Mouse (Mus musculus): ENCODE results near the gene Aff3.
A peak's percentile ranks its signal among the peaks of the same experiment; 100 is the strongest.

The Aff3 gene

DNA sequence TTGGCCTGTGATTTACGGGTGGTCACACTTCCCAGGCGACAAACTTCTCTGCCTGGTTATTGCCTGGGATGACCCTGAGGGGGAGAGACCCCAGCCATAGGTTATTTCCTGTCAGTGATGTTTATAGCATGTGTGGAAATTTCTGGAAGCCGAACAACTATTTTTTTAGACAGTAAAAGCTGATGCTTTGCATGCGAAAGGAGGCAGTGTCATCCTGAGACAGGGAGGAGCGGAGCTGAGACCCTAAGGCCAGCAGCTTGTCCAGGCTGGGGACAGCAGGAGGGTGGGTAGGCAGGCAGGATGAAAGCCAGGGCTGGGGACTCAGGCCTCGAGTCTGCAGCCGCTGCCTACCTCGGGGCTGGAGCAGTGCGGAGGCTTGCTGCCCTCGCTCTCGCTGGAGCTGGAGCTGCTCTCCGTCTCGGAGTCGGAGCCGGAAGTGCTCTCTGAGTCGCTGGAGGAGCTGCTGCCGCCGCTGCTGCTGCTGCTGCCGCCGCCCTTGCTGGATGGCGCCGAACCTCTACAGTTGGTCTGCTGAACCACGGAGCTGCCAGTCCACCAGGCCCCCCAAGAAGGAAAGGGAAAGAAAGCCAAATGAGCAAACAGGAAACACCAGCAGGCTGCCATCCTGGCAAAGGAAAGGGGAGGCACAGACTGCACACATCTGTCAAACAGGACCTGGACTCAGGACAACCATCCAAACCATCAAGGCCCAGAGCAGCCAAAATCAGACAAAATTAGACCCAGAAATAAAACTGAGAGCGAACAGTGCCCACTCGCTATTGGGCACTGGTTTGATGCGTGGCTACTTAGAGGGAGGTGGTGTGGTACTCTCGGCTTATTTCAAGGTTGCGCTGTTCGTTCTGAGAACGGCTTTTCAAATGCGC is 446.6 kb downstream of the Aff3 start:
- DNase-seq, result peak; percentile 56

DNA sequence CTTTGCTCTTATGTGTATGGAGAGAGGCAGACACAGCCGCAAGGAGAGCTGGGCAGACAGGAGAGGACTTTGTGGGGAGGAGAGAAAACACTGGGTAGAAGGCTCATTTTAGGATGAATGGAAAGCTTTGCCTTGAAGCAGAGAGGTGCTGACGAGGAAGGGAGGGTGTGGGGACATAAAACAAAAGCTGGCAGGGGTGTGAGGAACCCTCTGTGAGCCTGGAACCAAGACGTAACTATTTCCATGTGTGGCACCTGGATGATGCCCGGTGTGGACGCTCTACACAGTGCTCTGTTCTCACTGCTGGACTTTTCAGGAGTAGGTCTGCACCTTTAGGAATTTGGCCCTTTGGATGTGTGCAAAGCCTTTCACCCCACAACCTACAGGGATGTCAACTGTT is 447.7 kb downstream of the Aff3 start:
- no peak for DNase-seq

DNA sequence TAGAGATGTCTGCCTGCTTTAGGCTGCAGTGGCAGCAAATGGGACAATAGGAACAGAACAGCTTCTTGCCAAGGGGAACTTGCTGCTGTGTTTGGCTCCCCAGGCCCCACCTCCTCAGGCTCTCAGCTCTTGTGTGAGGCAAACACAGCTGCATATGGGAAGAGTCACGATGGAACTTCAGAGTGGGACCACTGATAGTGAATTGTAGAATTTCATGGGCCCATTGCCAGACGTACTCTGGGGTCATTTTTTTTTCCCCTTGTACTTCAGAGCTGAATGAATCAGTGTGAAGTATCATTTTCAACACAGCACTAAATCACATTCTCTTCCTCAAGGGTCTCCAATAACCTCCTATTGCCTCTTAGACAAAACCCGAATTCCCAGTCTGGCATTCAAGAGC is 451.4 kb downstream of the Aff3 start:
- DNase-seq, result no peak

DNA sequence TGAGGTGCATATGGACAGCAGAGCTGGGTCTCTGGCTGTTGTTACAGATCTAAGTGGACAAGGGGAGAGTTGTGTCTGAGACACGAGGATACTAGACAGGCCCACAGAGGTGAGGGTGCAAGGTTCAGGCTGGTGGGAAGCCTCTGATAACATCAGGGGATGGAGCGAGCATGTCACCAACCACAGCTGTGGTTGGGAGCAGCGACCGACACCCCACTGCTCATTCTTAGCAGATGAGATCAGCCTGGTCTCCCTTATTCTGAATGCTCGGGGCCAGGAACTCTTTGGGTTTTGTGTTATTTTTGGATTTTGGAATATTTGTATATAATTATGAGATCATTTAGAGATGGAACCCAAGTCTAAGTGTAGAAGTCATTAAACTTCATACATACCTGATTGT is 452.4 kb downstream of the Aff3 start:
- no peak for DNase-seq

DNA sequence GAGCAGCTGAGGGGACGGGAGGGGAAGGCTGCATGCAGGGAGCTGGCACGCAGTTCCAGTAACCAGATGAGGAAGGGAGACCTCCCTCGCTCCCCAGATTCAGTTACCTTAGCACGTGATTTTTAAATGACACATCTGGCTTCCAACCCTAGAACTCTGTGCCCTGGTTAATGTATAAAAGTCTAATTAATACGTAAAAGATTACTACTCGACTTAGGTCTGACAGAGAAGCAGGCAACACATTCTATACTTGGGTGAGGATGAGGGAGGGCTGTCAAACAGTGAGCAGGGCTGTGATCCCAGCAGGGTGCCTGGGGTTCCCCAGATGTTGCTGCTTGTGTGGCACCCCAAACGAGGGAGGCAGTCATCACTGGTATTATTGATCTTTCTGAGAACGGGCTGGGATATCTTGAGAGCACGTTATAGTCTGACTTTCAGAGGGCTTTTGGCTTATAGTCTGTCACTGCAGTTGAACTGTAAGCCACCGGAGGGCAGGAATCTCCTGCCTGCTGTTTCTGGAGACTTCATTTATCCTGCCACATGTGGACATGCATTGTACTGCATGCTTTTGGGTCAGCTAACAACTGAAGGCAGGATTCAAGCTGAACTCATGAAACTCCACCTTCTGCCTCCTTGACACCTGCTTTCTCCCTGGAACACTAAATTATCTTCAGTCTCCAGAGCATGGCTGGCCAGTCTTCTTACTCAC is 462.1 kb downstream of the Aff3 start:
- DNase-seq, result peak; percentile 48

DNA sequence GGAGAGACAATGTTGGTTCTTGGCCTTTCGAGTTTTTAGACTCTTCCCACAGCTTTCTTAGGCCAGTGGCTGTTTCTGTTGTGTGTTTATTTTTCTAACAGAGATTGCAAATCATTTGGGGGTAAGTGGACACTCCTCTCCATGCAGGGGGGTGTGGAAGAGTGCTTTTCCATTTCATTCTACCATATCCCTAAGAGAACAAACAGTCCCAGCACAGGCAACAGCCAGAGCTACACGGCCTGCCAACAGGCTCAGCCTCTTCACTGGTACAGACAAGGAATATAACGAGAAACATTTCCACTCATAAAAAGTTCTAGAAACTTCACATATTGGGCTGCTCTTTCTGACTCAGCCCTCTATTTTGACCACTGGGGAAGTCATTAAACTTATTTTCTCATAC is 463.0 kb downstream of the Aff3 start:
- DNase-seq, result no peak

DNA sequence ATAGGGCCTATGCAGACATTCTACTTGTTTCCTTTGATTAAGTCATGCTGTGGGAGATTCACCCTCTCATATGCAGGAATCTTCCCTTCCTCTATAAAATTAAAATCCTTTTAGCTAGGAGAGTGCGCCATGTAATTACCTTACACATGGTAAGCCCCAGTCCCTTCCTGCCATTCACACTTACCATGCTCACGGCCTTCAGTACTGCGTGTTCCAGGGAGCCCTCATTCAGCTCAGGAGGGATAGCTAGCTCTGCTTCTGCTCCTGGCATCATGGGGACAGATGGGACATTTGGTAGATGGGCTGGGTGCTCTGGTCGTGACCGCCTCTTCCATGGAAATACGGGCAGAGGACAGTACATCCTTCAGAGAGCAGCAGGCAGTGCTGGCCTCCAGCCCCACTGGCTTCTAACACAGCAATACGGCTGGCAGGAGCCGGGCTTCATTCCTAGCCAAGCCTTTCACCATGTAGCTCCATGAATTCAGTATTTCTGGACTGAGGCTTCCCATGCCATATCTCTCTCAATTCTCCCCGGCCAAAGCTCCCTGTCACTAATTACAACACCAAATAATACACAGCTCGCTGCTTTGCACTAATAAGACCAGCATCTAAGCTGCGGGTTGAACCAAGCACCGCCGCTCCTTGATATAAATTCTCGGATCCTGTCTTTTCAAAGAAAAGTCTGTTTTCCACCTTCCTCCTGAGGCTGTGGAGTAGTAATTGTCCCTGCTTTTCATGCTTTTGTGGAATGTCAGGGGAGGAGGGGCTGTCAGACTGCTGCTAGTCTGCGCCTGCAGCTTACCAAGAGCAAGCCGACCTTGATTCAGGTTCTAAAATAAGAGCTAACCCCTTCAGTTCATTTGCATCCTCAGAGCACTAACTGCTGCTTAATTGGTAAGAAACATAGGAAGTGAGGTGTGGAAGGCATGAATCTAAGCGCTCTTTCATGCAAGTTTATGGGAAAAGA is 464.8 kb downstream of the Aff3 start:
- DNase-seq, result no peak

DNA sequence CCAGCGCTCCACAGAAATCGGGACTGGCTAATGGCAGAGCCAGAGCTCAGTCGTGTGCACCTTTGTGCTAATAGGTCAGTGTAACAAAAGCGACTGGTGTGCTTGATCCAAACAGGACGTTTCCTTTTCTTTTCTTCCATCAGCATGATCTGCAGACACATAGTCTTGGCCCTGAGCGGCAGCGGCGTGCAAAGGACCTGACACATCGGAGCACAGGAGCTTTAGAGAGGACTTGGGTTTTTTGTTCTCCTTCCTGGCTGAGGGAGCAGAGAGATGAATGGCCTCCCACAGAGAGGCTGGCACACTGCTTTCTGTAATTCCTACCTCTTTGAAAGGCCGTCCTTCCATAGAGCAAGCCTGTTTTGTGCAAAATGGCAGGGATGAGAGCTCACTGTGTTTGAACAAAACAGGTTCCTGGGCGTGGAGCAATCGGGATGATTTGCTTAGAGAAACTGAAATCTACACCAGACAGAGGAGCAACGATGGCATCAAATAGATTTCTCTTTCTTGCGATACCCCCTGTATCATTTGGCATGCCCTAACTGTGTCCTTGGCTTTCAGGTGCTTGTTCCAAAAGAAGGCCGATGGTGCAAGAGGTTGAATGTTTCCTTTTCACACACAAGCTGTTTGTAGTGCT is 466.2 kb downstream of the Aff3 start:
- DNase-seq, result no peak

DNA sequence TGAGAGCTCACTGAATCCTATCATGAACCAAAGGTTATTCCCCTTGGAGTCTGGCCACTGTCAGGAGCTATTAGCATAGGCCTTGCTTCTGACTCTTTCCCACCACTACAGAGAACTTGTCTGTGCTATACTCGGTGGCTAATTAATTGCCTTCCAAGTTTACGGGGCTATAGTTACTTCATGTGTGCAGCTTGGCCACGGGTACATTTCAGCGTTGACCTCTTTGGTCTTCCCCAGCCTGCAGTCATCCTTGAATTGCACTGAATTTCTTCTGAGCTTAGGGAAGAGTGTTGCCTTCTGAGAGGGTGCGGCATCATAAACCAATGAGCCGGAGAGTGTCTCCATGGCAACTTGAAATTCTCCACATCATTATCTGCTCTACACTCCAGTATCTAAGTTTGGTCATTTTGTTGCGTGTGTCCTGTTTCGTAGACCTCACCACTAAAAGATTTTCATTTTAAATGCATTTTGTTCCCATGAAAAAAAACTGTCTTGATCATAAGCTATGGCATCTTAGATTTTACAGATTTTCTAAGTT is 467.5 kb downstream of the Aff3 start:
- DNase-seq, result no peak

DNA sequence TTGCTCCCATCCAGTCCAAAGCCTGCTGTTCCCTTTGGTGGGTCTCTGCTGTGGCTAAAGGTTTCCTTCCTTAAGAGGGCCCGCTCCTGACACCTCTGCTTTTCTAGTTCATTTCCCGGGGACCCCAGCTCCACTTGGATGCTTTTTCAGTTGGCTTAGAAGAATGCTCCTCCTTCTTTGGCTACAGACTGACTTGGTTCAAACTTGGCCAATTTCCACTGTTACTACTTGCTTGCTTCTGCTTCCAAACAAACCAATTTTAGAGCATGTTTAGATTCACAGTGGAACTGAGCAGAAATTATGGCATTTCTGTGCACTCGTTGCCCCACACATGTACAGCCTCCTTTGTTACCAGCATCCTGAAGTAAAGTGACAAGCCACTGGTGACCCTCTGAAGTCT is 469.0 kb downstream of the Aff3 start:
- DNase-seq, result no peak

DNA sequence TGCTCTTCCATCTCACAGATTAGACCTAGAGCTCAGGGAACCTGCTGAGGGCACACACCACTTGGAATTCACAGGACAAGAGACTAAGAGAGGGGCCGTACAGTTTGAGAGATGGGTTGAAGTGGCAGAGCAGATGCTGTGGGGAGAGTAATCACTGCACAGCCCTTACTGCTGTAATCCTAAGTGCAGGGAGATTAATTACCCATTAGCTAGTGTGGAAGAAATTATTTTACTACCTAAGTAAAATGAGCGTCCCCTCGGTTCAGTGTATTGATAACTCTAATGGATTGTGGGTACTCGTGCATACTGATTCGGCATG is 478.6 kb downstream of the Aff3 start:
- DNase-seq, result no peak

DNA sequence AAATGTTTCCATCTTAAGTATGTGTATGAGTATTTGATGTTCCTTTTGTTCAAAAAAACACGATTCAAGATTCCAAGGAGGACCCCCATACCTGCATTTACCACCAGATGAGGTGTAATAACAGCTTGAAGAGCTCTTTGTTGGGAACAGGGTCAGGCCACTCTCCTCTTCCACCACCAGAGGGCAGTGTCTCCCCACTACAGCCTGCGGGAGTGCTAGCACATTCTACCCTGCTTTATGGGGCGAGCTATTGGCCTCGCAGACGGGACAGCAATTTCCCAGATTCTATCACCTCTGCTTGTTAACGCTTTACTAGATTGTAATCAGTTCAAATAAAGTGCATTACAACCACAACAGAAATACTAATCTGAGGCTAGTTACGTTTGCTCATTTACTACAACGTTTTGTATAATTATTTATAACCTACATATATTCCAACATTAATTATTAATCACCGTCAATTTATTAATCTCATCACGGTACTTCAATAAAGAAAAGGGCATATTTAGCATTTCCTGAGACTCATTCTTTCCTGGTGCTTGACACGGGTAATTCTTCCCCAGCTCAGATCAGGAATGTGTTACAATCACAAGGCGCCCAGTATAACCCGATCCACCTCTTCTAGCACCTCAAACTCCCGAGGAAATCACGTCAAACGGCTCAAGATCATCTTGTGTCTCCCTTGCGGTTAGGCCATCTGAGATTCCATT is 479.1 kb downstream of the Aff3 start:
- peak; percentile 79 for DNase-seq

DNA sequence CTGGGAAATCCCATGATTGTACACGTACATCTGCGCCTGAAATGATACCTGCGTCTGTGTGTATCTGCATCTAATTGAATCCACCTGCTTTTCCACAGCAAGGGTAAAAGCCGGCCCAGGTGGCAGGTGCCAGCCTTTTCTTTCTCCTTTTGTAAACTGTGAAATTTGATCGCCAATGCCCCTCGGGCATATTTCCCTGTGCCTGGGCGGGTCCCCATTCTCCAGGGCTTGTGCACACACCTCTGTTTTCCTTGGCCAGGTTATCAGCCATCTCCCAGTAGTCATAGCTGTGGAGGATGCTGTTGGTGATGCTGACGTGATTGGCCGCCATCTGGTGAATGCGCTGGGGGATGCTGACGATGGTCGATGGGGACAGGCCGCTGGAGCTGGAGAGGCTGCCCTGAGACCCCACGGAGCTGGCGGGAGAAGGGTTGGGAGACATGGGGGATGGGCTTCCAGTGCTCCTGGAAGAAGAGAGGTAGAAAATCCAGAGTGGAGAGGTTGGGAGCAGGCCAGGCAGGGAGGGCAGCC is 483.7 kb downstream of the Aff3 start:
- DNase-seq, result no peak

DNA sequence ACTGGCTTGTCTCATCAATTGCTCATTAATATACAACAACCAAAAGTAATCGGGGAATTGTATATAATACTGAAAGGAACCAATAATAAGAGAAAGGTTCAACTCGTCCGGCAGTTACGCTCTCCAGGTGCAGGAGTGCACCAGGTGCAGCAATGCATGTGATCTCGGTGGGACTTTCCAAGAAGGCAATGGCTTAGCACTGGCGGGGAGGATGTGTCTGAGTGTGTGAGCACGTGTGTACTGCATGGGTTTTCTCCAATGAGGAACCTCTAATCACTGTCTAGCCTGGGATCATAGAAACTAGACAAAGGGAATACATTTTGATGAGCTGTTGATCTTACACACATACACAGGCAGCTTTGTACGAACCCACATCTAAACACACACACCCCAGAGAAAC is 485.8 kb downstream of the Aff3 start:
- DNase-seq, result no peak

DNA sequence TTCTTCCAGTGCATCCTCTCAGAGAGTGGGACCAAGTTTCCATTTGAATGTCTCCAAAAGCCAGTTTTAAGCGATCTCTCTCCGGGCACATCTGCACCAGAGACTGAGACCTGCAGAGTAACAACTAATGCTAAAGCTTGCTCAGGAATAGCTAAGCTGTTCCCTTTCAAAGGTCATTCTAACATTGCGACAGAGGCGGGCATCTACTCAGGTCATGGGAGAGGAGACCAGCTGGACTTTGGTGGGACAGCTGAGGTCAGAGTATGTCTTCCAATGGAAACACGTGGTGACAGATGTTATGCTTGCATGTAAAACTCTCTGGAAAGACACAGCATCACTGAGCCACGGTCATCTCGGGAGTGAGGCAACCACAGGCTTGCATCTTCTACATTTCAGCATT is 488.7 kb downstream of the Aff3 start:
- peak; percentile 34 for DNase-seq

DNA sequence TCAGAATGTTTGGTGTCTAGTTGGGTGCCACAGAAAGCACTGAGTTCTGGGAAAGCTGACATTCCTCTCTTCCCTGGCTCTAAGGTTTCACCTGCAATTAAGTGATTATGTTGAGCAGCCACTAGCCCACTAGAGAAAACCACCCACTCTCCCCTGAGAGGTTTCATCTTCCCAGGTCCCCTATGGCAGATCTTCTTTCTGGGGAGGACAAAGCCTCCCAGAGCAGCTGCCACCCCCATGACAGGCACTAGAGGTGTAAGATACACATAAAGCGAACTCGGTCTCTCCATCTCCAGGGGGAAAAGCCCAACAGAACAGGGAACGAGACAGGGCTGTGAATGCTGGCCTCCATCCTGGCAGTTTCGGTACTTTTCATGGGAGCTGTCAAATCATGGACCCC is 492.9 kb downstream of the Aff3 start:
- DNase-seq, result no peak

DNA sequence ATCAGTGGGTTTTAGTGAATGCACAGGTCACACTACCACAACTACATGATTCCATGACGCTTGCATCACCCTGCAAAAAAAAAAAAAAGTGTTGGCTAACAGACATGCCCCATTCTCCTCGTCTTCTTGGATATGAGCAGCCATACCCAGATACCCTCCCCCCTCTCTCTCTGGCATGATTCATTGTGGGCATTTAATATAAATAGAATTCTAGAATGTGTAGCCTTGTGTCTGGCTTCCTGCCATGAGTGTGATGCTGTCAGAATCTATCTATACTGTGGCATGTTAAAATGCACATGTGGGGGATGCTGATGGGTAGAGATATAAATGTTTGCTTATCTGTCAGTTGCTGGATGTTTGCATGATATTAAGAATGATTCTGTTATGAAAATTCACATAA is 499.1 kb downstream of the Aff3 start:
- no peak for DNase-seq

DNA sequence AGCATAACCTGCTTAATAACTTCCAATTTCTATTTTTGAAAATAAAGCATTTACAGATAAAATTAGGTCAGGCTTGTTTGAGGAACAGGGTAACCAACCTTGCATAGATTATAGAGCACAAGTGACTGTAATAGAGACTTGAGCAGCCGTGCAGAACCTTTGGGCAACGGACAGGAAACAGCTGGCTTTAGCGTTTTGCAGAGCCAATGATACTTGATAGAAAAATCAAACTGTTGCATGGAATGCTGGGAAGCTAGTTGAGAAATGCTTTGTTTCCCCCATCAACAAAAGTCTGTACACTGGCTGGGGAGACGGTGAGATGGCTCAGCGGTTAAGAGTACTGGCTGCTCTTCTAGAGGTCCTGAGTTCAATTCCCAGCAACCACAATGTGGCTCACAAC is 514.7 kb downstream of the Aff3 start:
- no peak for DNase-seq

DNA sequence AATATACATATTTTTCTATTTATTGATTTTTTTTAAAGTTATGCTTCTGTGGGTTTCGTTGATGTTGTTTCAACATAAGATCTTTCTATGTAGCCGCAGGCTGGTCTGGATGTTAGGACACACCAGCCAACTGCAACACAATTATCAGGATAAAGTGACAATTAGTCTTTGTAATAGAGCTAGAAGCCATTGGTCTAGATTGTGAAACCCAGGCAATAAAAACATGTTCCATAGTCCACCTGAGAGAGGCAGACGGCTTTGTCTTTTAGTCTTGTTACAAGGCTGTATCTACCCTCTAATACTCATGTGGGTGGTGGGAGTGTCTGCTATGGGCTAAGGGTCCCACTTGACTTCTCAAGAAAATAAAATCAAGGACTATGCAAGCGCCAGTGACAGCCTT is 518.7 kb downstream of the Aff3 start:
- no peak for DNase-seq

DNA sequence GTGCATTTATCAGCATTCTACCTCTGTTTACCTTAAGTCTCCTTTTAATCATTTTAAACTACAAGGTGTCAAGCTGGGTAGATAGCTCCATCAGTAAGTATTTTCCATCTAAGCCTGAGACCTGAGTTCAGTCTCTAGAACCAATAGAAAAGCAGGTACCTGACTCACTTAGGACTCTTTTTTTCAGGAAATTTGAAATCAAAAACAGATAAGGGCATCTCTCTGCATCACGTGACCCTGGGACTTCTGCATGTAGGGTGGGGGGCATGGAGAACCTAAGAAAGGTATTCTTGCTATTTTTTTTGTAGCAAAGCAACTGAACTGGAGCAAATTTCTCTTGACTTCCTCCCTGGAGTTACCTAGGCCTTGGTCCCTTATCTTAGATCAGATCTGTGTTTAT is 523.4 kb downstream of the Aff3 start:
- no peak for DNase-seq

DNA sequence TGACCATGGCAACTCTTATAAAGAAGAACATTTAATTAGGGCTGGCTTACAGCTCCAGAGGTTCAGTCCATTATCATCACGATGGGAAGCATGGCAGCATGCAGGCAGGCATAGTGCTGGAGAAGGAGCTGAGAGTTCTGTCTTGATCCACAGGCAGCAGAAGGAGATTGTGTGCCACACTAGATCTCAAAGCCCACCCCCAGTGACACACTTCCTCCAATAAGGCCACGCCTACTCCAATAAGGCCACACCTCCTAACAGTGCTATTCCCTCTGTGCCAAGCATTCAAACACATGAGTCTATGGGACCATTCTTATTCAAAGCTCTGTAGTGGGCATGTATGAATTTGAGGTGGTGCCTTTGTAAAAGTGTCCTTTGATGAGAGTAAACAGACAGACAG is 523.8 kb downstream of the Aff3 start:
- DNase-seq, result no peak

DNA sequence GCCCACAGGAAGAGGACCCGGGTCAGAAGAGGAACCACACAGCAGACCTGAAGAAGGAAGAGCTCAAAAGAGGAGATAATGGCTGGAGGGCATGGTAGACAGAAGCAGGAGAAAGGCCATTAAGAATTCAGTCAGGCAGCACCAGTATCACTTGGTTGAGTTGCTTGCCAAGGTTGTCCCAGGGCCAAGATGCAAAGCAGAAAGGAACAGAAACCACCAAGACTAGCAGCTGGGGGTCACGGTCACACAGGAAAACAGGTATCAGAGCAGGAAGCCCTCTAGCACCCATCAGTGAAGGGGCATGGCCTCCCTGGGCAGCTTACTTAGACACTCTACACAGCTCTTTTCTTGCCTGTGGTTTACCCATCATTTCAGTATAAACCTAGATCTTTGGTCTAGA is 525.4 kb downstream of the Aff3 start:
- DNase-seq, result no peak
